Mouse (Mus musculus): ENCODE data around the gene Adam12.

The Adam12 gene

GRCm38 (mm10) chr7:134231378-134232346 is at the start of gene Adam12:
TSS of gene Adam12 (minus strand) at chr7:134232146.
- DNase-seq (ENCODE audit: low read depth, low spot score) = no peak

- no peak for DNase-seq (ENCODE audit: low read depth, low spot score)
Observed at GRCm38 (mm10) chr7:134272956-134273355, 41.0 kb upstream of the Adam12 start.

DNA sequence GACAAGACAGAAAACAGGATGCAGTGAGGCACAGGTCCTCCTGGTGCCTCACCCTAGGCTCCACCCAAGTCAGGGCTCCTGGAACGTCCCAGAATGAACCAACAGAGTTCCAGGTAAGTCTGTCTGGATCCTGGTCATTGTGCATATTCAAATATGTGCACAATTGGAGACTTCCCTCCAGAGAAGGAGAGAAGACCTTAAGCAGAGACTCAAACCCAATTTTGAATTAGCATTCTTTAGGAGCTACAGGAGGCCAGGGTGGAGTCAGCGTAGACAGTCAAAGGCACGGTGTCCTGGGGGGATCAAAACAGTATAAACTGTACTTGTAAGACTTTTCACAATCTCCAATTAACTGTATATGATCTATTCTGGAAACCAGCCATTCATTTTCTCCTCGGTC is 40.5 kb upstream of the Adam12 start:
- DNase-seq (ENCODE audit: low read depth, low spot score) = no peak

DNA sequence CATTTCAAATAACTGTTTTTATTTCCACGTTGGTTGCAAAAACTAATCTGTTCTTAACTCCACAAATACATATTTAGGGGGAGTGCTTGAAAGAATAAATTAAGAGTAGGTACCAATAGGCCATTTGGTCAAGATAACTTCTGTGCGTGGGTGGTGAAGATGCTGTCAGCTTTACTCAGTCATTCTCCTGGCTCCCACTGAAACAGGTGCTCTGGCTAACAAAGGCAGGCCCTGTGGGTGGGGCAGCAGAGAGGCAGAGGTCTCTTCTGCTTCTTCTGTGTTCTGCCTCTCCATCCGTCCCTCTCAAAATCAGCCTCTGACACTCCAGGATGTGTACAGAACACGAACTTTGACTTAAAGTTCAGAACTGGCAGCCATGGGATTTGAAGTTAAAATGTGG is 33.8 kb upstream of the Adam12 start:
- no peak for DNase-seq (ENCODE audit: low read depth, low spot score)

GRCm38 (mm10) chr7:134263146-134263906 is 31.4 kb upstream of the Adam12 start:
- peak; percentile 56 for DNase-seq (ENCODE audit: low read depth, low spot score)

DNA sequence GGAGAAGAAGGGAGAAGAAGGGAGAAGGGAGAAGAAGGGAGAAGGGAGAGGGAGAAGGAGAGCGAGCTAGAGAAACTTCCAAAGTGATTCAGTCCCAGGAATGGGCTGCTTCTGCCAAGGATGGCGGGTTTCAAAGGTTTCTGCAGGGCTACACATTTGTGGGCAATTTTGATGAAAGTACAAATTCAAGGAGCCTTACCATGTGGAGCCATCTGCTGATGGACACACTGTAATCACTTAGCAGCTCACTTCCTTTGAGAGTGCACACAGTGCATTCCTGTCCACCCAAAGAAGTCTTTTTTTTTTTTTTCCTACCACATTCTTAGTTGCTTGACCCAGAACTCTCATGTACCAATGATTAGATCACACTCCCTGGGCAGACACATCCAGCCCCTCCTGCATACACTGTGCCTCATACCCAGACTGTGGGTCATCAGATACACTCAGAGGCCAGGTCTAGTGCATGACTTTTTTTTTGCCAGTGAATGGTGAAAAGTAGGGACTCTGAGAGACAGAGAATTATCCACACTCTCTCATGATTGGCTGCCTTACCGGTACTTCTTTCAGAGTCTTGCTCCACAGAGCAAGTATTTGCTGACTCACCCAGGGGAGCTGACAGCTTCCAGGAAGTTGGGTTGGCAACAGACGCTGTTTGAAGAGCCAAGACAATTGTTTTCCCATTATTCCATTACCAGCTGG is 29.2 kb upstream of the Adam12 start:
- DNase-seq (ENCODE audit: low read depth, low spot score) = no peak

GRCm38 (mm10) chr7:134250273-134250870 is 18.4 kb upstream of the Adam12 start:
- DNase-seq (ENCODE audit: low read depth, low spot score) = no peak

GRCm38 (mm10) chr7:134248041-134248440 is 16.1 kb upstream of the Adam12 start:
- no peak for DNase-seq (ENCODE audit: low read depth, low spot score)

DNA sequence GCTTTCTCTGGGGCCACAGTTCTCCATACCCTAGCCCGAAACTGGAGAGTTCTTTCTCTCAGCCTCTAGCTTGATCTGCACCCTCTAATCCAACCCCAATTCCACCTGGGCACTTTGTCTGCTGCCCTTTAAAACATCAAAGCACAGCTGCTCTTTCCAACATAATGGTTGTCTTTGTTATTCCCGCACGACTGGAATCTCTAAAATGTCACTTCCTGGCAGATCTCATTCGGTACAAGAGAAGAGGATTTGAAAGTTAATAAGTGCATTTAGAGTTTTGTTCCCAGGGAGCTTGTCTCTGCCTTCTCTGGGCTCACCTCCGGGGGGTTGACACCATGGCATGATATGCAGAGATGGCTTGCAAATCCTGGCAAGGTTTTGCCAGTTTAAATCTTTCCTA is 14.7 kb upstream of the Adam12 start:
- DNase-seq (ENCODE audit: low read depth, low spot score) = no peak

DNA sequence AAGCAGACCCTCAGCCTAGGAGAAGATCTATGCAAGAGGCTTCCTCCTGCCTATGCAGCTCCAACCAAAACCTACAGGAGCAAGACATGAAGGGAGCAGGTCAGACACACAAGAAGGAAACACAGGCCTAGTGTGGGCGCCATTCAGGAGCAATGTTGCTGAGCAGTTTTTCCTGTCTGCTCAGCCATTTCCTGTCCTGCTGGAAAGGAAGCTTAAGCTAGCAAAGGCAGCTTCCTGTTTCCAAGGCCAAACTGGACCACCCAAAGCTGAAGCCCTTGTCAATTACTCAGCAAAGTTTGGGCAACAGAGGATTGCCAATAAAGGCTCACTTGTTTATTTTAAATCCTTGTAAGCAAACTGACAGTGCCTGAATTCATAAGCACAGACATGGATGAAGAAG is 10.8 kb upstream of the Adam12 start:
- no peak for DNase-seq (ENCODE audit: low read depth, low spot score)

DNA sequence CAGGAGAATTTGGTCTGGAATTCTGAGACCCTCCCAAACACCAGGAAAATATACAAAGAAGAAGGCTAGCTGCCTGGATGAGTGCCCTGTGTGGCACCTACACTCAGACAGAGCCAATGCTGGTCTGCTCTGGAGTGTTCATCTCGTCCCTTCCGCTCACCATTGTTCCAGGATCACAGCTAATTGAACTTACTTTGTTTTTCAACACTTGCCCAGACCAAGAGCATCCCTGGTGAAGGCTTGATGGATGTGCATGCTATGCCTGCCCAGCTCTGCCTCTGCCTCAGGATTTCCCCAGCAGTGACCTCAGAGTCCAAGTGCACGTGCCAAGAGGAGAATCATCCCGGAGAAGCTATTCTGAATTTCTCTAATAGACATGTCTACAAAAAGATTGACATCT is 9.3 kb upstream of the Adam12 start:
- no peak for DNase-seq (ENCODE audit: low read depth, low spot score)

GRCm38 (mm10) chr7:134240579-134240978 is 8.6 kb upstream of the Adam12 start:
- no peak for DNase-seq (ENCODE audit: low read depth, low spot score)

GRCm38 (mm10) chr7:134238863-134239262 is 6.9 kb upstream of the Adam12 start:
- DNase-seq (ENCODE audit: low read depth, low spot score) = no peak

- no peak for DNase-seq (ENCODE audit: low read depth, low spot score)
Observed at GRCm38 (mm10) chr7:134237356-134237755, 5.4 kb upstream of the Adam12 start.

DNA sequence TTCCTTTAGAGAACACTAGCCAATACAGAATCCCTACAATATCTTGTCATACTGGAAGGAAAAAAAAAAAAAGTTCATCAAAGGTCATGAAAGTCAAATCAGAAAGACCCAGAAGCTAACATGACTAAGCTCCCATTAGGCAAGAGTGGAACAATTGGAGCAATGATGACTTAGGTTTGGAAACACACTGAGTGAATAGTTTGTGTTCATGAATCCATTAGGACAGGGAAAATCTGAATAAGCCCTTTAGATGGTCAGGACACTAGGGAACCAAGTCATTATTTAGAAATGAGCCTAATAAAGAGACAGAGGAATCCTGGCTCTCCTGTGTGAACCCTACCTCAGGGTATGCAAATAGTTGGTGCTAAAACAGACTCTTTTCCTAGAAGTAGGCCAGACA is 4.8 kb upstream of the Adam12 start:
- no peak for DNase-seq (ENCODE audit: low read depth, low spot score)

GRCm38 (mm10) chr7:134235552-134235951 is 3.6 kb upstream of the Adam12 start:
- DNase-seq (ENCODE audit: low read depth, low spot score) = no peak

DNA sequence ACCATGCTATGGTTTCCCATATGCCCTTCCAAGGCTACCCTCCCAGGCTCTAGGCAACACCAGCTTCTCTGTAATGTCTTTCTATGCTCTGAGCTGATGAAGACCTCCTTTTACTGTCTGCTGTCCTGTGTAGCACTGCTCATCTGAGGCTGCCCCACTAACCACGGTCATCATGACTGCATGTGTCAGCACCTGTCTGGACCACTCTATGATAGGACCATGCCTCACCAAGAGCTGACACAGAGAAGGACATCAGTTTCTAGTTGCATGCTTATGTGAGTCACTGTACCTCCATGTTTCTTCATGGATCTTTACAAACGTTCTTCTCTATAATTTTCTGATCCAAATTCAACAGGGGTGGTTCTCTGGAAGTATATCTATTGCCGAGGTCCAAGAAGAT is 1.2 kb downstream of the Adam12 start:
- no peak for DNase-seq (ENCODE audit: low read depth, low spot score)

DNA sequence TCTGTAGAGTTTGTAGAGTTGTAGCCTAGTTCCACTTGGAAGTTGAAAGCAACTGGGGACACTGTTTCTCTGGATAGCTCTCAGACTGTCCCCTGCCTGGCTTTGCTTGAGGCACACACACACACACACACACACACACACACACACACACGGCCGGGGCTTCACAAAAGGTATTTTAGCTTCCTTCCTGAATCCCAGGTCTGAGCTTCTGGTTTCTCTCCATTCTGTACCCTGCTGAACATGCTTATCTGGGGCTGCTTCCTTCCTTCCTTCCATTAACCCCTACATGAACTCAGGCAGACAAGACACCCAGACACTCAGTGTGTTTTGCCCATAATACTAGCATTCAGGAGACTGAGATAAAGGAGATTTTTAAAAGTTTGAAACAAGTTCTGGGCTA is 2.0 kb downstream of the Adam12 start:
- DNase-seq (ENCODE audit: low read depth, low spot score) = no peak

- DNase-seq (ENCODE audit: low read depth, low spot score) = no peak
Observed at GRCm38 (mm10) chr7:134227773-134228455, 4.0 kb downstream of the Adam12 start.

DNA sequence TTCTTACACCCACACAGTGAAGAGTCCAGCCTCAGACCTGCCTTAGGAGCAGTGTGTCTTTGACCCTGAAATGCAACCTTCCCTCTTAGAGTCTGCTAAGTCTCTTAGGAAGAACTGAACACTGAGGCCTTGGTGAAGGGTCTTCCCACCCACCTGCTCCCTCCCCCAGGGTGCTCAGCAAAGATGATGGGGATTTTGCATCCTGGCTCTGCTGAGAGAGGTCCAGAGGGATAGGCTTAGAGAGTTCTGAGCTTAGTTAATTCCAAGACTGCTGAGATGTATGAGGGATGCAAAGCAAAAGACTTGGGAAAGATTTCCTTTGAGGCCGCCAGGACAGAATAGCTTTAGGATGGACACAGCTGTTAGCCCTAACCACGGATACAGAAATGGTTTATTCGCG is 4.8 kb downstream of the Adam12 start:
- DNase-seq (ENCODE audit: low read depth, low spot score) = no peak

- DNase-seq (ENCODE audit: low read depth, low spot score) = no peak
Observed at GRCm38 (mm10) chr7:134226231-134226630, 5.7 kb downstream of the Adam12 start.
